Mouse (Mus musculus) adrenal gland, adult 2 months (tissue): ENCODE data around the gene Sumo1. TPM values are rescaled to one million over a fixed set of nuclear protein-coding genes. Genes with fewer than 3 reads are reported as not detected.

ENCODE experiments used
- DNase-seq: peaks from one replicate; pipeline ENCODE4 v3.0.0; 2021
- polyA plus RNA-seq: library from polyadenylated mRNA; depleted of rRNA; stranded (reverse); fragments of >200 nt; gene quantifications from 2 replicates; pipeline ENCODE4 v1.2.3, GENCODE M21; 2012; rRNA removed
- total RNA-seq, 2 experiments: library from RNA; stranded (reverse); gene quantifications; 2 replicates each; pipeline ENCODE4 v1.2.3; 2021

Gene Sumo1
- total and polyA plus RNA-seq, 3 experiments = 3.4 to 132 (median 112) TPM

DNA sequence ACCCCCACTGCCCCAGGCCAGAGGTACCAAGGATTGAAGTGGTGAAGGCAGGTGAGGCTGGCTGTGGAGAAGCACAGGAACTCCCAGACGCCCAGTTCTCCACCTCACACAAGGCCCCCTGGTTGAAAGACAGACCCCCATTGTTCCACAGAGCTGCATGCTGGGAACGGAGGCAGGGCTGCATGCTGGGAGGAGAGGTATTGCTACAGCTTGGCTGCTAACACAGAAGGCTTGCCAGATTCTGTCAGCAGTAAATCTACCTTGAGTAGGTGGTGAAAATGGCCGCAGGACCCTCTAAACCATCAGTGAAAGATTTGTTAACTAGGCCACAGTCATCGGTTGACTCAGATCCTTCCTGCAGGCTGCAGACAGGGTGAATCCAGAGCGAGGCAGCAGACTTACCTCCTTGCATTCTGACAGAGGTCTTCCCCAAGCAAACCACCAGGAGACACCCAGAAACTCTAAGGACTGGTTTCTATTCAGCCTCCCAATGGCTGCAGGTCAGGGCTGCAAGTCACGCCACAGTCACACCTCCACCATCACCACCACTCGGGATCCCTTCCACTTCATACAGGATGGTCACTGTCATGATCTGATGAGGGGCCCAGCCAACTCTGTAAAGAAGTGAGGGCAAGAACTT lies 121.5 kb downstream of the Sumo1 start:
- no peak for DNase-seq

DNA sequence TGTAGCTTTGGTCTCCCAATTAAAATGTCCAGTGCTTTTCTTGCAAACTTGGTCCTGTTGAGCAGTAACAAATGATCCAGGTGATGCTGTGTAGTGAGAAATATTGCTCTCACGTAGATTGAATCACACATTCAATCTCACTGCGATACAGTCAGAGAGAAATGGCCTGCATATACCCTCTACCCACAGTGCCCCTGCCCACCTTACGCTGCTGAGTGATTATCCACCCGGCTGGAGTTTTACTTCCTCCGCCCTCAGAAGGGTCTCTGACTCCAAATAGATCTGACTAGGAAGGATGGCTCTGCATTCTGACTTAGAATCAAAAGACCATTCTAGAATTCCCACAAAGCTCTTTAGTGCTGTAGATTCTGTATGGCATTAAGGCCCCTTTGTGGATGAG lies 122.1 kb downstream of the Sumo1 start:
- DNase-seq = no peak

DNA sequence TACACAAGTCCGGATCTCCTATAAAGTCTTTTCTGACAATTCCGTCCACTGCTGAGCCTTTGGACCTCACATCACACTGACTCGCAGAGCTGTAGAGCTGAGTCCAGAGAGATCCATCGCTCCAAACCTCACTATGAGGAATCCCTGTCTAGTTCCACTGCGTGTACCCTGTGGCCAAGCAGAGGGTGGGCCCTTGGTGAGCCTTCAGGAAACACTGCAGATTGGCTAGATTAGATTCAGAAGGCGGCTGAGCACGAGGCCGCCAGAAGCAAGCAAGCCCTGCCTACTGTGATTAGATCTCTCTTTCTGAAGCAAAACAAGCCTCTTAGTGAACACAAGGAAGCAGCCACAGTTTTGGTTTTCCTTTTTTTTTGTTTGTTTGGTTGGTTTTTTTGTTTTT lies 126.7 kb downstream of the Sumo1 start:
- DNase-seq = no peak

DNA sequence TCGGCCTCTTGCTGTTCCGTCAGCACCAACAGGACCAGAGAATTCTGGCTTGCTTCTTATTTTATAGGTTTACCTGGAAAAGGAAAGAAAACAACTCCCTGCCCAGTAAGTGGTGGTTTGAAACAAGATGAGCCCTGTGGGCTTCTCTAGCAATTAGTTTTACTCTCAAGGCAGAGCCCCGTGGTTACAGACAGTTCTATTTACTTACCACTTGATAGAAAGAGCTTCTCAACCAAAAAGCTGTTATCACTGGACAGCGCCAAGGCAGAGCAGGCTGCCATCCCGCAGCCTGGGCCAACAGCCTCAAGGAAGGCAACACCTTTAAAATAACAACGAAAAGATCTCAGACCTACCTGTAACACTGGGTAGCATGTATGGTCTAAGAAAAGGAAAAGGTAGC lies 128.4 kb downstream of the Sumo1 start:
- DNase-seq = no peak

DNA sequence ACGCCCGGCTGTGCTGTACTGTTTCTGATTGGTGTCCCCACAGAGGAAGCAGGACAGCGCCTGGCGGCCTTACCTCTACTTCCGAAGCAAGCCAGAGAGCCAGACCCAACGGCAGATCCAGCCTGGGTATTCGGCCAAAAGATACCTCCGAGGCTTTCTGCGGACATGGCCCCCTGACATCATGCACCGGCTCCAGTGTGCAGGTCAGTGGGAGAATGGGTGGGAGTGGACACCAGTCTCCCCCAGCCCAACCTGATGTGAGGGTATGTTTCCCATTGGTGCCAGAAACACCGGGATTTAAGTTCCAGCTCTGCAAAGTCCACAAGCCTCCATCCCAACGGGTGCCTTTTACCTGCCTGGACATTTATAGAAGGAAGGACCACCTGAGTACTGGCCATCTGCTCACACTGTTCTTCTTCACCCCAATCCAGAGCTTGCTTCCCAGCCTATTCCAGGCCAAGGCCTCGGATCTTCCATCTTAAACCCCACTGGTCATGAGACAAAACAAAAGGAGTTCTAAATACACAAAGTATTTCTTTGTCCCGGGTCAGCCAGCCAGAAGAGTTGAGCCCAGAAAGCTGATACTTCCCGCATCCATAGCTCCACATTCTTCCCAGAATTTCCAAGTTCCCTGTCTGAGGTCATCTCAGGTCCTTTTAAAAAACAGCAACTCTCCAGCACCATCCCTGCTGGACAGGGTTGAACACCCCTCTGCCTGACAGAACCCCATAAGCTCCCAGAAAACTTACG lies 129.2 kb downstream of the Sumo1 start:
- DNase-seq = no peak

DNA sequence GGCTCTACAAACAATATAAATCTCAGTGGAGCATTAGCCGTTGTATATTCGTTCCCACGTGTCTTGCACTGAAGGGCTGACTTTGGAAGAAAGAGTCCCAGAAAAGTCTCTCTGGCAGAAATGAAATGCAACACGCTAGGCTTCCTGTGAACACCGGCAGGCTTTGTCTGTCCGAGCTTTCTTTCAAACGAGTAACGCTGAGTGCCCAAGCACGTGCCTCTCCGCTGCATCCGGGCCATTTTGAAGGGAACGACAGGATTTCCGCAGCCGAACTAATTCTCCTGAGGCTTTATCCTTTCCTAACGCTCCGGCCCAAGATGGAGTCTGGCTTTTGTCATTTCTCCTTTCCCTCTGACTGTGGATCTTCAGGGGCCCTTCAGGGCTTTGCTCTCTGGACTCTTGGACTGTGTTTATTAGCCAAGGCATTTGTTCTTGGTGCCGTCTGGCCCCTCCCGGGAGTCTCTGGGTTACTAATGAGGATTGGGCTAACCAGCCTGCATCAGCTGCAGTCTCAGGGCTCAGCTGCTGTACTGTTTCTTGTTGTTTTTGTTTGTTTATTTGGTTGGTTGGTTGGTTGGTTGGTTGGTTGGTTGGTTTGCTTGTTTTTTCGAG lies 130.0 kb downstream of the Sumo1 start:
- DNase-seq = no peak

DNA sequence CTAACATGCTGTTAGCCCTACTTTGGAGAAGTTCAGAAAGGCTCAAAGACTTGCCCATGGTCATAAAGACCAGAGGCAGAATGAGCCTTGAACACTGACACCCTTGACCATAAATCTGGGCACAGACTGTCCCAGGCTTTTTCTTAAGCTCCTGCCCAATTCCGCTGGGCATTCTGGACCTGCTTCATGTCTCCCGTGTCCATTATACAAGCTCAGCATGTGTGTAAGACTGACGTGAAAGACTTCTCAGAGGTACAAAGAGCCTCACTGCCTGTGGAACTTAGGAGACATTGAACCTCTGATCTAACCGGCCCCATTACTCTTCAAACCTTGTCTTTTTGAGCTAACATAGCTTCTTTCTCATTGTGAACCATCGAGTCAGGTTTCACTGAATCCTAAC lies 132.3 kb downstream of the Sumo1 start:
- no peak for DNase-seq

Other genes starting within 250 kb of the Sumo1 start
- 10 to 100 TPM in 1 of 2 experiments, 1 to 10 TPM in 1; 9.9 to 16.7 TPM for gene Fzd7, start 188.4 kb downstream of the Sumo1 start, total RNA-seq
- 20.1 and 22.0 TPM in 2 replicates for gene Fzd7, start 188.4 kb downstream of the Sumo1 start, polyA plus RNA-seq
- gene Gm973, start 154.6 kb downstream of the Sumo1 start, total RNA-seq = 10 to 100 TPM in 1 of 2 experiments, 1 to 10 TPM in 1; 1.4 to 40.9 TPM
- gene Gm973, start 154.6 kb downstream of the Sumo1 start, polyA plus RNA-seq = 0.46 and 0.83 TPM in 2 replicates
- 100 to 1,000 TPM in 1 of 2 experiments, 10 to 100 TPM in 1; 87.4 to 129 TPM for gene Nop58, start 14.1 kb upstream of the Sumo1 start, total RNA-seq
- gene Nop58, start 14.1 kb upstream of the Sumo1 start, polyA plus RNA-seq = 16.8 and 18.9 TPM in 2 replicates
- gene Bmpr2, start 92.6 kb upstream of the Sumo1 start, total RNA-seq = 10 to 100 TPM; 47.6 to 71.5 TPM
- gene Bmpr2, start 92.6 kb upstream of the Sumo1 start, polyA plus RNA-seq = 4.2 and 7.3 TPM in 2 replicates
- 10 to 100 TPM; 33.8 to 35.6 TPM for gene Fam117b, start 242.2 kb upstream of the Sumo1 start, total RNA-seq
- 23.7 and 26.9 TPM in 2 replicates for gene Fam117b, start 242.2 kb upstream of the Sumo1 start, polyA plus RNA-seq